Mouse (Mus musculus): ENCODE results near the gene Slc25a33. TPM values are rescaled to one million over a fixed set of nuclear protein-coding genes. Genes with fewer than 3 reads are reported as not detected.
A peak's percentile ranks its signal among the peaks of the same experiment; 100 is the strongest.

The Slc25a33 gene
- total RNA-seq, 2 experiments from 2014 or later, result 1.7 to 2.3 TPM

DNA sequence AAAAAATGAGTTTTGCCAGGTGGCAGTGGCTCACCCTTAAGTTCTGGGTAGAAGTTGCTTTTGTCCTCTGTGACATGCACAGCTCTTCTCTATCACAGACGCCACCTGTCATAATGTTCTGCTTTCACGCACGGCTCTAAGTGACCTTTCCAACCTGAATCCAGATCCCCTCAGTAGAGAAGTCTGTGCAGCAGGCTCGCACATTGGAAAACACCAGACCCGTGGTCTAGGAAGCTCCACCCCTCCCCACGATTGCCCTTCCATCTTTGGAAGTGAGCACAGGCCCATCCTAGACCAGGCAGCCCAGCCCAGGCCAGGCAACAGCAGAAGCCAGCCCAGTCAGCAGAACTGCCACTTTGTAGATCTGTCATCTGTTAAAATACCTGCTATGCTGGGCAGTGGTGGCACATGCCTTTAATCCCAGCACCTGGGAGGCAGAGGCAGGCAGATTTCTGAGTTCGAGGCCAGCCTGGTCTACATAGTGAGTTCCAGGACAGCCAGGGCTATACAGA is 20.9 kb upstream of the Slc25a33 start:
- ATAC-seq (ENCODE audit: poor library complexity, severe bottlenecking), result no peak

DNA sequence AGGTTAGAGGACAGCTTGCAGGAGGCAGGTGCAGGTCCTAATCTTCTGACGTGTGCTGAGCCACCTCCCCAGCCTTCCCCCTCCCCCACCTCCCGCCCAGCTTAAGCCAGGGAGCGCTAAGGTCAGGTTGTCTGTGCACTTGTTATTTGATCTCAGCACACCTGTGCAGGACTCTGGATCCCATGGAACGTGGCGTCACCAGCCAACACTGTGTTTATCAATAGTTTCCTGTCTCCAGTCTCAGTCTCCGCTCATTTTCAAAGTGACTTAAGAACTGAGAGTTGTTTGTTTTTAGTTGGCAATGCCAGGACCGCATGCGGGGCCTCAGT is 19.9 kb upstream of the Slc25a33 start:
- ATAC-seq (ENCODE audit: poor library complexity, severe bottlenecking), result no peak

DNA sequence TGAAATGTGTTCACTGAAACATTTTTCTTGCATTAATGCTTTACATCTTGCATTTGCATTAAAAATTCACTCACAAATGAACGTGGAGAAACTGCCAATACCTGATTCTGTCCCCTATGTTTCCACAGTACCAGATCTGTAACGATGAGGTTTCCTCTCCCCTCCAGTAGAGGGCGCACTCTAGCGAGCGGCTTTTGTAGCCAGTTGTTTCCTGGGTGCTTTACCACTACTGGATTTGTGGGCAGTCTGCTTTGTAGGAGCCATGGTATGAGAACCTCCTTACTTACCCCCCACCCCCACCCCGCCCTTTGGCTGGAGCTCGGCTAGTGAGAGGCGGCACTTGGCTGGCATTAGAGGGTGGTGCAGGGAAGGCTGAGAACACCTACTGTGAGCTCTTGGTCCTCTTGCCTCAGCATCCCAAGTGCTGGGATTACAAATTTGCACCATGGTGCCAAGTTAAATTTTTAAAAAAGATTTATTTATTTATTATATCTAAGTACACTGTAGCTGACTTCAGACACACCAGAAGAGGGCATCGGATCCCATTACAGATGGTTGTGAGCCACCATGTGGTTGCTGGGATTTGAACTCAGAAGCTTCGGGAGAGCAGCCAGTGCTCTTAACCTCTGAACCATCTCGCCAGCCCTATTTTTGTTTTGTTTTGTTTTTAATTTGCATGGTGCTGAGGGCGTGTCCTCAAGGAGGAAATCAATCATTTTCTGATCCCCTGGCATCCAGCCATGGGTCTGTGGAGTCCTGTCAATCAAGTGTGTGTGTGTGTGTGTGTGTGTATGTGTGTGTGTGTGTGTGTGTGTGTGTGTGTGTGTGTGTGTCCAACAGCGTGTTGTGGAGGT is 19.3 kb upstream of the Slc25a33 start:
- no peak for ATAC-seq (ENCODE audit: poor library complexity, severe bottlenecking)

DNA sequence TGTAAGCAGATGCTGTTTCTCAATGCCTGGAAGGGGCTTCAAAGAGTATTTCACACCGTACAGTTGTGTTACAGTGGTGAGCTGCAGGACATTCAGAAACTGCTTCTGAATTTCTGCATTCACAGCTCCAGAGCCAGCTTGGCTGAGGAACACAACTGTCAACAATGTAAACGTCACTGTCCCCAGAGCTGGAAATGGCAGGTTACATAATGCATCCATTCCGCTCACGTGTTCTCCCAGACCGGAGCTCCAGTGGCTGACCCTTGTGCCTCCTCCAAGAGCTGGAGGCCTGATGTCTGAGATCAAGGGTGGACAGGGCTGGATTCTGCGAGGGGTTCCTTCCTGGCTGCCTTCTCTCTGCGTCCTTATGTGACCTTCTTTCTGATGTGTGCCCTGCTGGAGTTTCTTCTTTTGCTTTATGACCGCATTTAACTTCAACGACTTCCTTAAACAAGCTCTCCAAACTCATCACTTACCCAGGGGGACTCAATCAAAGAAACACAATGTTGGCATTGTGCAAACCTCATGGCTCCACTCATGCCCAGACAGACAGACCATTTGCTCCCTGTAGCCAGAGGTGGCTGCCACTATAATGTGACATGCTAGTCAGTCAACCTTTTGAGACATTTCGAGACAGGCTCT is 18.2 kb upstream of the Slc25a33 start:
- peak; percentile 63 for ATAC-seq (ENCODE audit: poor library complexity, severe bottlenecking)

DNA sequence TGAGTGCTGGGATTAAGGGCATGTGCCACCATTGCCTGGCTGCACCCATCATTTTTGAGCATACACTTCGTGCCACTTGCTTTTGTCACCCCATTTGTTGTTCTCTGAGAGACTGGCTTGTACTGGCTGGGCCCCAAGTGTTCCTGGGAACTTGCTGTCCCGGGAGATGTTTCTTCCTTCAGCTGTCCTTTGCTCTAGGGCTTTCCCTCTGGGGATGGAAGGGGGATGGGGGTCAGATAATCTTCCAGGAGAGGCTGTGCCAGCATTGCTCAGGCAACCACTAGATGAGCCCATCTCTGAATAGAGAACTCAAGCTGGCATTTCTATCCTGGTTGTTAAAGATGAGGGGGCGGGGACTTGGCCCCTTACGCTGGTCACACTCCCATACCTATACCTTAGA is 17.4 kb upstream of the Slc25a33 start:
- ATAC-seq (ENCODE audit: poor library complexity, severe bottlenecking), result no peak

DNA sequence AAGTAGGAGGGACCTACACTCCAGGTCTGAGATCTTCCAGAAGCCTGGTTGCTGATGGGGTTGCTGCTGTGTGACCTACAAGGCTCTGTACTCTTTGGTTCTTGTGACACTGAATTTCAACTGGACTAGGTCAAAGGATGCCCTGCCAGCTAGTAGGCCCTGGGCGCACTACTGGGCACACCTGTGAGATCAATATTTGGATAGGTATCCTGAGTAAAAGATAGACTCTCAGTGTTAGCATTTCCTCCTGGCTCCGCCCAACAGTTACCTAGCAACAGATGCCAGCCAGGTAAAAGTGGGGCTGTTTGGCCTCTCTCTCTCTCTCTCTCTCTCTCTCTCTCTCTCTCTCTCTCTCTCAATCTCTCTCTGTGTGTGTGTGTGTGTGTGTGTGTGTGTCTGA is 16.9 kb upstream of the Slc25a33 start:
- no peak for ATAC-seq (ENCODE audit: poor library complexity, severe bottlenecking)

DNA sequence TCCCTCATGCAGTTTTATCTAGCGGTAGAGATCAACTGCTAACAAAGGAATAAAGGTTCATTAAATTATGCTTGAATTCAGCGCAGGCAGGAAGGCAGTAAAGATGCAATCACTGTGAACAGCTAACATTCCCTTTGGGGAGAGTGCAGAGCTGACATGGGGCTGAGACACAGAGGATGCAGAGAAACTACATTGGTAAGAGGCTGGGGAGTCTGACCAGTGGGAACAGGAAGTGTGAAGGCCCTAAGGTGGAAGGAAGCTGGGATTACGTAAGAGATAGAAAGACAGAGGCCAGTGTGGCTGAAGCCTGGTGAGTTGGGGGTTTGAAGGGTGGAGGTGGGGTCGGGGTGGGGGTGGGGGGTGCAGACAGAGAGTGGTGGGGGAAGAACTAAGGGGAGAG is 16.5 kb upstream of the Slc25a33 start:
- peak; percentile 87 for ATAC-seq (ENCODE audit: poor library complexity, severe bottlenecking)

DNA sequence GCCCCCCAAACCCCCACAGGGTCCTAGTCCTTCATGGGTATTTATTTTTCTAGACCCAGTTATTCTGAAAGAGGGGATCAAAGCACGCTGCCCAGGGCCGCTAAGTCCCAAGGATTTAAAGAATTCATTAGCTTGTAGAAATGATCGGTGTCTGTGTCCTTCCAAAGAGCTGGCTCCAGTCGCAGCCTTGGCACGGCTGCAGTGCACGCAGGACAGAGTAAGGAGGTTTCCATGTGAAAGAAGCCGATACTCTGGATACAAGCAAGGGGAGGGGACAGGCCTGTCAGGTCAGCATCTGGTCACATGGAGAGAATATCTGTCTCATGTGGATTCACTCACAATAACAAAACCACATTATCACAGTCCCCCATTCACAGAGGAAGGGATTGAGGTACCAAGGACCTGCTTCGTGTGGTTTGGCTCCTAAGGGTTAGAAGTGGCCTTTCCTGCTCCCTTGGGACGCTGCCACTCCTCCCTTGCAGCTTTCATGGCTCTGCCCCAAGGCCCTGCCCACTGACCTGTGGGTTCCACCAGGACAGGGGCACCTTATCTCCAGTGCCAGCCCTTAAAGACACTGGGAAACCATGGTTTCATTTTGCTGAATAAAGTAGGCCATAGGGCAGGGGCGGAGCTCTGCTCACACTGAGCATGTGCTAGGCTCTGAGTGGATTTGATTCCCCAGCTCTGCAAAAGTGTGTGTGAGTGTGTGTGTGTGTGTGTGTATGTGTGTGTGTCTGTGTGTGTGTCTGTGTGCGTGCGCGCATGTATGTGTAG is 15.5 kb upstream of the Slc25a33 start:
- no peak for ATAC-seq (ENCODE audit: poor library complexity, severe bottlenecking)

DNA sequence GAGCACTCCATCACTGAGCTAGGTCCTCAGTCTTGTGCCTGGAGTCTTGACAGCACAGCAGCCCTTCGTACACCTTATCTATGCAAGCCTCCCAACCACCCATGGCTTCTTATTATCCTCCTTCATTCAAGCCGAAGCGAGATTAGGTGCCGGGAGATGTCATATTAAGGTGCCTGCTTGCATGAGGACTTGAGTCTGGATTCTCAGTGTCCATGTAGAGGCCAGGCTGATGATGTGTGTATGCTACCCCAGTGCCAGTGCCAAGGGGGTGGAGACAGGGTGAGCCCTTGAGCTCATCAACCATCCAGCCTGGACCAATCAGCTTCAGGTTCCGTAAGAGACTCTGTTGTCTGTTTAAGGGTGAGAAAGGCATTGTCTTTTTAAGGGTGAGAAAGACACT is 10.8 kb upstream of the Slc25a33 start:
- no peak for ATAC-seq (ENCODE audit: poor library complexity, severe bottlenecking)

DNA sequence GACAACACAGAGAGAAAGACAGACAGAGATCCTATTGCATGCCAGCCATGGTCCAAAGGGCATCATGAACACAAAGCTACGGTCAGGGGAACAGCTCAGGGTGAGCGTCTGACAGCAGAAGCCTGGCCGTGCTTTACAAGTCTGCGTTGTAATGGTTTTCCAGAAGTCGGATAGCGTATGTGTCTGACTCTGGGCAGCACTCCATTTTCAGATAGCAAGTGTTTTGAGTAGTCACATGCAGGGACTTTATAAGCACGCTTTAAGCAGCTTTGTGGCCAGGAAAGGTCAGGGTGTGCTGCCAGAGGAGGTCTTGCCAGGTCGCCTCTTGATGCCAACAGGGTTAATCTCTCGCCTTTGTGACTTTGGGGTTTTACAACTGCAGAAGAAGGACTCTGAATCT is 10.3 kb upstream of the Slc25a33 start:
- ATAC-seq (ENCODE audit: poor library complexity, severe bottlenecking), result no peak

DNA sequence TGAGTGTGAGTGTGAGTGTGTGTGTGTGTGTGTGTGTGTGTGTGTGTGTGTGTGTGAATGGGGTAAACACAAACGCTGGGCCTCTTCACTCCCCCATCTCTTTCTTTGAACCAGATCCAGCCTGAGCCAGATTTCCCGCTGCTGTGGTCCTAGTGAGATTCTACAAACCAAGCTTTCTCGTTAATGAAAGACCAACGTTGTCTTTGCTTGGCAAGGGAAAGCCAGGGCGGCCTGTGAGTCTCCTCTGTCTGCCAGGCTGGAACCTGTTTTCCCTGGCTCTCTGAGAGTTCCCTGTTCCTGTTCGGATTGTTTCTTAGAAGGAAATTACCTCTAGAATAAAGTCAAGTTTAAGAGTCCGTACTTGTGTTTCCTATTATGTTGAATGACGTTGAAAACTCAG is 8.9 kb upstream of the Slc25a33 start:
- no peak for ATAC-seq (ENCODE audit: poor library complexity, severe bottlenecking)

DNA sequence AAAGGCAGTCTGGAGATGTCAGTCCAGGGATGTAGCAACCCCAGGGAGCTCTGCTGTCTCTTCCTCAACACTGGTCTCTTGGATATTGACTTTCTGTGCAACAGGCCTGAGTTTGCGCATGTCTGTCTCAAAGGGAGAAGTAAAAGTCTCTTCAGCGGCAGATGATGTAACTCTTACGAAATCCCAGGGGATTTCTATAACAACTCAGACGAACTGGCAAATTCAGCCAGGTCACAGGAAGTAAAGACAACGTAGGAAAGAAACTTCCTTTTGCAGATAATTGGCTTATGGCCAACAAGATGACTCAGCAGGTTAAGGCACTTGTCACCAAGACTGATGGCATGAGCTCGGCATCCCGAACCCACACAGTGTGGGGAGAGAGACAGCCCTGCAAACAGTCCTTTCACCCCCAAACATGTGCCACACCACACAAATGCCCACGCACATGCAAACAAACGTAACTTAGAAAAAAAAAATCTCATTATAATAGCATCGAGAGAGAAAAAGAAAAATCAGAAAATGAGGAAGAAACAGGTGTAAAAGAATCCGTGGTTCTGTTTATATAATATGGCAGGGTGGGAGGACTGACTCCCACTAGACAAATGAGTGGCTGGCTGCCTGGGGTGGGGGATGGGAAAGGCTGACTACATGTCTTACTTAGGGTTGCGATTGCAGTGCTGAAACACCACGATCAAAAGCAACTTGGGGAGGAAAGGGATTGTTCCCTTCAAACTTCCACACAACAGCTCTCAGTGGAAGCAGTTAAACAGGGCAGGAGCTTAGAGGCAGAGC is 6.7 kb upstream of the Slc25a33 start:
- ATAC-seq (ENCODE audit: poor library complexity, severe bottlenecking), result peak; percentile 88

DNA sequence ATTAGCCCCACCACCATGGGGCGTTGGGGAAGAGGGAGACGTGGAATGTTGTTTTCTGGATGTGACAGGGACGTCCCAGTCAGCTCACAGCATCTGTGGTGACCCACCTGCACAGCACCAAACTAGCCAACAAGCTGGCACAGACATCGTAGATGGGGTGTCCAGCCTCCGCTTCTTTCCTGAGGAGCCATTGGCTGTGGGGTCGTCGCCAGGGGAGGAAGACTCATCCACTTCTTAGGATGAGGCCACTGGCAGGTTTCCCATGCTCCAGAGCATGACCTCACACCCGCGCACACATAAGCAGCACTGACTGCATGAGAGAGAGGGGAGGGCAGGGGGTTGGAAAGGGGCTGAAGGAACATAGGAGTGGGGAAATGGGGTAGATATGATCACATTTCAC is 5.9 kb upstream of the Slc25a33 start:
- no peak; the same call in 1 of the 2 replicates for ATAC-seq (ENCODE audit: poor library complexity, severe bottlenecking)

DNA sequence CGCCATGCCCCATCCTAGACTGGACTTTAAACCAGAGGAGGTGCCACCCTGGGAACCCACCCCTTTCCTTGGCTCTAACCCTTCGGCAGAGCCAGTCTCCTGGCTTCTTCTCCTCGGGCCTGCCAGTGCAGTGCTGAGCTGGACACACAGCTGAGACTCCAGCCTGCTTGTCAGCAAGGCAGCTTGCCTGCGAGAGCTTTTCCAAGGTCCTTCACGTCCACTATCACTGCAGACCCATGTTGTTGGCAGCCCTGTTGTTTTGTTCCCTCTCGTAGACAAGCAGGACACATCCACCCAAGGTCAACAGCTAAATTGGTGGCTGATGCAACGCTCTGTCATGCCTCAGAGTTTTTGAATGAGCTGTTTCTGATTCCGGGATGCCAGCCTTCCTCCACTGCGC is 3.0 kb upstream of the Slc25a33 start:
- no peak for ATAC-seq (ENCODE audit: poor library complexity, severe bottlenecking)

DNA sequence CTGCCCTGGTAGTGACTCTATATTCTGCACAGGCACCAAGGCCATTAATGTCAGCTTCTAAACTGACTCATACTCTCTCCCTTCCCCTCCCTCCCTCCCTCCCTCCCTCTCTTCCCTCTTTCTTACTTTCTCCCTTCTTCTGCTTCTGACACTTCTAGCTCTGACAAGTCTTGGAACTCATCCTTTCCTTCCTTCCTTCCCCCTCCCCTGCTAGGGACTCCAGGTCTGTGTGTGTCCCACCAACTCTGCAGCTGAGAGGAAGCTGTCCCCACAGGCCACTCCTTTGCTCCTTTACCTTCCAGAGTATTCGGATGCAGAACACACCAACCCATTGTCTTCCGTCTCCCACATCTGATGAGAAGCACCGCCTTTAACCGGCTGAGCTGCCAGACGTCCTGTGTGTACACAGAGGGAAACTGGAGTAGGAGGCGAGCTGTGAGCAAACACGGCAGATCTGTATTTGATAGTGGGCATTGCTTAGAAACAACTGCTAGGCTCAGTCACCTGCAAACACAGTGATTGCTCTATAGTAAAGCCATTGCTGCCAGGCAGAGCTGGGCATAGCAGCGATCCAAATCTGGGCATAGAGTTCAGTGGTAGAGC is 1.8 kb upstream of the Slc25a33 start:
- no peak for ATAC-seq (ENCODE audit: poor library complexity, severe bottlenecking)

DNA sequence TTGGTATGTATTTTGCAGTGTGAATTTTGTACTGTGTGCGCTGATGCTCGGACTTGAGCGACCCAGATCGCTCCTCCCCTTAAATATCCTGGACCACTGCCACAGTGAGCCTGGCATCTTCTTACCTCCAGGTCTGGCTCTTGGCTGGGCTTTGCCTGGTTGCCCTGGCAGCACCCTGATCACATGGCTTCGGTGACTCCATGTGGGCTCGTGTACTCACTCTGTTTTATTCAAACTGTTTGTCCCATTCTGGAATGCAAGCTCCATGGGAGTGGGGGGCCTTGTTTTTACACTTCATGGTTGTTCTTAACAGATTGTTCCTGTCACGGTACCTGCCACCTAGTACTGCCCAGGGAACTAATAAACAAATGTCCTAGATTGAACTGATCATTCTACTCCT is 1.3 kb upstream of the Slc25a33 start:
- ATAC-seq (ENCODE audit: poor library complexity, severe bottlenecking), result no peak

DNA sequence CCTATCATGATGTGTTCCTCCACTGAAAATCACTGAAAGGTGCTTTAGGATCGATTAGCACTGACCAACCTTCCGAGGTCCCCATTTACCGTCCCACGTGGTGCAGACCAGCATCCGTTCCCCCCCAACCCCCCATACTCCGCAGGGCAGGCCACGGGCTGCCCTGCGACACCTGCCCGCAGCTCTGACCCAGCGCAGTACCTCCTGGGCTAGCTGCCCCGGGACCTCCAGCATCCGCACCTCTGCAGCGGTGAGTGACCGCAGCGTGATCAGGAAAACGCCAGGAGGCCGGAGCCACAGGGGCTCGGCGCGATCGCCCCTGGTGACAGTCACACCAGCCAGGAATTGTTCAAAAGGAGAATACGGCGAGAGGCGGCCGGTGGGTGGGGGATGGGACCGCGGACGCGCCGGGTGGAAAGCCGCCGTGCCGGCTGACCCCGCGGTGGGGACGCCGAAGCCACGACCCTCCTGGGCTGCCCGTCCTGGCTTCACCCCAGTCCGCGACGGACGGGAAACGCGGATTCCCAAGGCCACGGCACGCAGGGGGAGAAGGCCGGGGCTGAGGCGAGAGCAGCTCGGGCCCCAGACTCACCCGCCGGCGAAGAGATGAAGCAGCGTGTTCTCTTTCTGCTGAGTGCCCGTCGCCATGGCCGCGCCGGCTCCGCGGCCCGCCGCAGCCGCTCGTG is 526 bp downstream of the Slc25a33 start:
- peak; percentile 47 for ATAC-seq (ENCODE audit: poor library complexity, severe bottlenecking)

DNA sequence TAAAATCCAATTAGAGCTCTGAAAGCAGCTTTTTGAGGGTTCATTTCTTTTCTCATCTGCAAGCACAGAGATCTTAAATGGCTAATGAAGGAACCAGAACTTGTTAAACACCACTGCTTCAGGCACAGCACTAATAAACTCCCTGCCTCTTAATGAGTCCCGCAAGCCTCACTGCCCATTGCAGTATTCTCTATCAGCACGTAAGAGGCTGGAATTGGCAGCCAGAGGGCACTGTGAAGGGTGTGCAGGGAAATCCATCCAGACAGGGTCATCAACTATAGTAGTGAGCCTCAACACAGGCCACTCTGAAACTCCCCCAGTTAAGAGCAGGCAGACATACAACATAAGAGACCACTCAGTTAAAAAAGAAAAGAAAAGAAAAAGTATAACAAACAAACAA is 1.7 kb downstream of the Slc25a33 start:
- ATAC-seq (ENCODE audit: poor library complexity, severe bottlenecking), result no peak

DNA sequence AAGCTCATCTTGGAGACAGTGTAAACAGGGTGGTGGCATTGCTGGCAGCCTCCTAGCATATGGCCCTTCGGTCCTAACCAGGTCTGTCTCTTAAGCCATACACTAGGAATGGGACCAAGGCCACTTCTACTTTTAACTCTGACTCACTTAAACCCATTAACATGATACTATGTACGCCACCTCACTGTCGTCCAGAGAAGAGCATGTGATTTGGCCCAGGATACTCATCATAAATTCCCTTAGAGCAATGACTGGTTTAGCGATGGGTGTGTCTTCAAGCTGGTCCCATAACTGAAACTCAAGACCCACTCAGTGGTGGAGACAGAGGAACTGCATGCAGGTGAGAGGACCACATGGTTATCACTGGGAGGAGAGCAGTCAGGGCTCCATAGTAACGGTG is 8.9 kb downstream of the Slc25a33 start:
- ATAC-seq (ENCODE audit: poor library complexity, severe bottlenecking), result no peak

DNA sequence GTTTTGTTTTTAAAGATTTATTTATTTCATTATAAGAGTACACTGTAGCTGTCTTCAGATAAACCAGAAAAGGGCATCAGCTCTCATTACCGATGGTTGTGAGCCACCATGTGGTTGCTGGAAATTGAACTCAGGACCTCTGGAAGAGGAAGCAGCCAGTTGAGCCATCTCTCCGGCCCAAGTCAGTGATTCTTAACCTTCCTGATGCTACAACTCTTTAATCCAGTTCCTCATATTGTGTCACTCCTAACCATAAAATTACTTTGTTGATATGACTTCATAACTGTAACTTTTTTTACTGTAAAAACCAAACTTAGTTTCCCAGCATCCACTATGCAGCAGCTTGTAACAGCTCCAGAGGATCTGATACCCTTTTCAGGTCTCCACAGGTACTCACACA is 10.7 kb downstream of the Slc25a33 start:
- ATAC-seq (ENCODE audit: poor library complexity, severe bottlenecking), result peak; percentile 73
